In genomic region chr3:68484021-68484420, GRCm38 (mm10) we compare ENCODE assay signal across 16 mouse cellular contexts.
"Had no signal": no experiment of that assay in that cellular context is flagged by ENCODE, and none has a peak within 500 bp of the region (broad histone marks: within the 10 kb centered on the region; RNA-seq: fewer than 3 reads in every experiment).

No protein-coding gene starts in this region.

- H3K9ac ChIP-seq: neural tube, embryonic 13.5 days; neural tube, embryonic 15.5 days; stomach, embryonic 15.5 days had no signal

- H3K4me1 ChIP-seq: neural tube, embryonic 13.5 days; neural tube, embryonic 15.5 days; stomach, embryonic 15.5 days had no signal

- DNase-seq: retina, postnatal 1 day; right cerebral cortex, adult 18-20 months; right cerebral cortex, postnatal 14 days; right cerebral cortex, postnatal 25 days; right cerebral cortex, postnatal 4 days; spleen, adult 18-20 months; thymus, adult 18-20 months; thymus, adult 2 months; thymus, postnatal 14 days; thymus, postnatal 25 days; thymus, postnatal 36 days; thymus, postnatal 4 days had no signal

- H3K27ac ChIP-seq: neural tube, embryonic 13.5 days; neural tube, embryonic 15.5 days; stomach, embryonic 15.5 days; stomach, postnatal 0 days had no signal

- H3K27me3 ChIP-seq: neural tube, embryonic 13.5 days; neural tube, embryonic 15.5 days; stomach, embryonic 15.5 days had no signal

- H3K4me2 ChIP-seq: neural tube, embryonic 13.5 days; neural tube, embryonic 15.5 days; stomach, embryonic 15.5 days had no signal

- H3K9me3 ChIP-seq: neural tube, embryonic 13.5 days; neural tube, embryonic 15.5 days; stomach, embryonic 15.5 days had no signal

- H3K4me3 ChIP-seq: neural tube, embryonic 13.5 days; neural tube, embryonic 15.5 days; stomach, embryonic 15.5 days had no signal

- H3K36me3 ChIP-seq: neural tube, embryonic 13.5 days; neural tube, embryonic 15.5 days; stomach, embryonic 15.5 days had no signal
